Mouse (Mus musculus) liver, postnatal 0 days (tissue): ENCODE data around the gene Rps21. TPM values are rescaled to one million over a fixed set of nuclear protein-coding genes. Genes with fewer than 3 reads are reported as not detected.

Source experiments
- ATAC-seq: fragments of 200-750 bp; cut with Nextera tagmentation; 2 replicates; pipeline ENCODE4 v1.8.0; 2017; ENCODE audit warnings: mild to moderate bottlenecking, moderate library complexity
- DNase-seq: peaks from one replicate; pipeline ENCODE4 v3.0.0-alpha.2; 2016
- H3K27ac ChIP-seq: fragments of 300-500 bp; sonication (generic); 2 replicates; pipeline ENCODE4 v1.5.1; 2014; ENCODE audit warnings: antibody characterized with exemption, moderate library complexity, mild to moderate bottlenecking, low read depth
- H3K27me3 ChIP-seq: fragments of 300-500 bp; sonication (generic); 2 replicates; pipeline ENCODE4 v1.6.1; 2014; ENCODE audit warnings: low read length, control low read depth, mixed read lengths; ENCODE audit not compliant: insufficient read depth
- H3K36me3 ChIP-seq: fragments of 300-500 bp; sonication (generic); replicated peaks from 2 replicates; pipeline ENCODE4 v1.6.1; 2014; ENCODE audit warnings: mild to moderate bottlenecking, control low read depth, low read length, moderate library complexity, mixed read lengths; ENCODE audit not compliant: insufficient read depth
- H3K4me1 ChIP-seq: fragments of 300-500 bp; sonication (generic); 2 replicates; pipeline ENCODE4 v1.6.1; 2014; ENCODE audit warnings: antibody characterized with exemption, mild to moderate bottlenecking, control low read depth; ENCODE audit not compliant: insufficient read depth
- H3K4me2 ChIP-seq: fragments of 300-500 bp; sonication (generic); 2 replicates; pipeline ENCODE4 v1.6.1; 2014; ENCODE audit warnings: low read depth, mild to moderate bottlenecking, low read length, moderate library complexity, mixed read lengths
- H3K4me3 ChIP-seq: fragments of 300-500 bp; sonication (generic); 2 replicates; pipeline ENCODE4 v1.5.1; 2014; ENCODE audit warnings: low read depth, low read length
- H3K9ac ChIP-seq: fragments of 300-500 bp; sonication (generic); replicated peaks from 2 replicates; pipeline ENCODE4 v1.6.1; 2014; ENCODE audit warnings: mild to moderate bottlenecking, moderate library complexity
- H3K9me3 ChIP-seq: fragments of 300-500 bp; sonication (generic); 2 replicates; pipeline ENCODE4 v1.6.1; 2016; ENCODE audit warnings: mild to moderate bottlenecking, control low read depth, low read length, mixed read lengths
- CTCF ChIP-seq: sonication (generic); IDR thresholded peaks from 2 replicates; pipeline ENCODE4 v1.5.1; 2016; ENCODE audit warnings: antibody characterized with exemption, low read depth
- EP300 ChIP-seq: IDR thresholded peaks from 2 replicates; pipeline ENCODE4 v1.6.1; 2016; ENCODE audit warnings: antibody characterized with exemption, low read depth, mild to moderate bottlenecking
- WGBS: fragments of 180-500 bp; shearing (Covaris S2); extraction: QIAGEN DNeasy Blood & Tissue Kit; methylation state at CpG from one replicate; pipeline ENCODE4 v1.1.7; 2014; ENCODE audit not compliant: insufficient replicate concordance; 5-methylcytosine and 5-hydroxymethylcytosine counted together
- polyA plus RNA-seq: library from polyadenylated mRNA; unstranded; fragments of >200 nt; fragmentation: Nextera tagmentation; extraction: Ambion mirVana; gene quantifications from 2 replicates; pipeline ENCODE4 v1.2.1, GENCODE M21; 2015

Rps21 gene
- polyA plus RNA-seq, 1 experiment from 2014 or later = 382 TPM

DNA sequence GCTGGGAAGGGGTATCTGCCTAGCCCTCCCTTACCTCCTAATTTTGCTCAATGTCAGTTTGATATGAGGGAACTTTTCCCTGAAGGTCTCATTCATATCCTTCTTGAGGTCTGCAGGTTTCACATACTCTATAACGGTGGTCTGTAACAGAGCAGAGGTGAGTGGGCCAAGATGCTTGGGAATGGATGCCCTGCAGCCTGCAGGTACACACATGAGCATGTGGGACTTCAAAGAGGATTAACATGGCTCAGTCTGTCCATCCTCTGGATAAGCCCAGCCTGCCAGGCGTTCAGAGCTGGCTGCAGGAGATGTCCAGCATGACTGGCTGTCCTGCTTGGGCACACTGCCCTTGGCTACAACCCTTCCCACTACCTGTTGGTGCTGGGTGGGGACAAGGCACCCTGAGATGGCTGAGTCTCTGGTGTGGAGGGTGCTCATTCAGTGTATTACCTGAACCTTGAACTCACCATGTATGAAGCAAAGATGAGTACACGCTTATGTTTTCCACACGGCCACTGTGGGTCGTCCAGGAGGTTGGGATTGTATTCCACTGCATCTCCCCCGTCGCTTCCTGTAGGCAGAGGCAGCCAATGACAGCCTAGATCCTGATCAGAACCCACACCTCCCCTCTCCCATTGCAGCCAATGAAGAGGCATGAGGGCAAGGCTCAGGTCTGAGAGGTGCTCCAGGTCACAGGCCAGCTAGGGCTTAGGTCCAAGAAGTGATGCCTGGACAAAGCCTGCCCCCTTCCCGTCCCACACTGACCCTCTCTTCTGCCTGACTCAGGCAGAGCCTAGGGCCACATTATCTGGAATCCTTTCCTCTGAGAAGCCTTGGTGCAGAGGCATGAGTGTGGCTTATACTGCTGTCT is 3.7 kb downstream of the Rps21 start:
- Histone ChIP-seq H3K27me3 (no peaks in the 10 kb centered on the region), H3K9me3 (no peaks in the 10 kb centered on the region), H3K36me3 (peaks cover 32% of the 10 kb centered on the region), H3K4me1 (peaks cover 14% of the 10 kb centered on the region), H3K4me3 (no peak overlapping the region), H3K9ac (no peak overlapping the region), H3K27ac (no peak overlapping the region), H3K4me2 (no peak overlapping the region)
- no peak for DNase-seq
- ATAC-seq = no peak
- no peak for TF ChIP-seq CTCF
- no peak for TF ChIP-seq EP300
- WGBS = 59% methylated on average over 8 of the region's 8 CpGs

GRCm38 (mm10) chr2:180261901-180262300 is 4.7 kb downstream of the Rps21 start:
- Histone ChIP-seq H3K9ac (no peak overlapping the region), H3K36me3 (peaks cover 38% of the 10 kb centered on the region), H3K9me3 (no peaks in the 10 kb centered on the region), H3K4me3 (no peak overlapping the region), H3K27me3 (no peaks in the 10 kb centered on the region), H3K27ac (no peak overlapping the region), H3K4me2 (no peak overlapping the region), H3K4me1 (peaks cover 5% of the 10 kb centered on the region; the same call in 1 of the 2 replicates)
- ATAC-seq (no peak), DNase-seq (no peak)
- TF ChIP-seq CTCF = no peak
- TF ChIP-seq EP300 = no peak
- 83% methylated on average over 7 of the region's 7 CpGs for WGBS

DNA sequence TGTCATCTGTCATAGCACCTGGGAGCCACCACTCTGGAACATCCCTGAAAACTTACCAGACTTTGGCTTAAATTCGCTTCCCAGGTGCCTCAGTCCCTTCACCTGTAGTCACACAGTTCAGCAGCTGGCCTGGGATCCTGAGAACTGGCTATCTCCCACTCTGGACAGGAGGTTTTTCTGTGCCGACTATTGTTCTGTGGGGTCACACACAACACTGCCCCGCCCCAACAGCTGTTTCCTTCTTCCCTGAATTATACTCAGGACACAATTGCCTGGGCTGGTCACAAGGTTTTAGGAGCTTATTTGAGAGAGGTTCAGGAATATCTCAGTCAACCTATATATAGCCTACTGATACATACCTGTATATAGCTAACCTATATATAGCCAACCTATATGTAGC is 5.3 kb downstream of the Rps21 start:
- H3K9ac ChIP-seq = no peak overlapping the region
- no peaks in the 10 kb centered on the region for H3K27me3 ChIP-seq
- H3K4me3 ChIP-seq = no peak overlapping the region
- H3K27ac ChIP-seq = no peak overlapping the region
- 62% methylated on average over 3 of the region's 3 CpGs for WGBS
- peaks cover 5% of the 10 kb centered on the region; the same call in 1 of the 2 replicates for H3K4me1 ChIP-seq
- ATAC-seq = no peak
- DNase-seq = no peak
- H3K9me3 ChIP-seq = no peaks in the 10 kb centered on the region
- TF ChIP-seq EP300 = no peak
- TF ChIP-seq CTCF = no peak
- peaks cover 38% of the 10 kb centered on the region for H3K36me3 ChIP-seq
- H3K4me2 ChIP-seq = no peak overlapping the region

DNA sequence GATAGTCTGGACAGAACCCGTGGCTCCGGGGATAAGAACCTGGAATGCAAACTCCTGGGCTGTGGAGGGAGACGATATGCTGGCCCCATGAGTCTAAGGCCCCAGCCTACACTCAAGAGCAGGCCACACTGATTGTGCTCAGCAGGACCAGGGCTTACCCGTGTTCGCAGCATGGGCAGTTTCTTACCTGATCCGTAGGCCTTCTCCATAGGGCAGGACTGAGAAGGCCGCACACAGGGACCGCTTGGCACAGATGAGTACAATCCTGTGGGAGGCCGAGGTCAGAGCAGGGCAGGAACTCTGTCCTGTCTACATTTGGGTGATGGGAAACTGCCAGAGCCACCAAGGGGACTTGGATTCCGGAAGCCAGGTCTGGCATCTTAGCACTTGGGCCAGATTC is 5.7 kb downstream of the Rps21 start:
- TF ChIP-seq CTCF (no peak), EP300 (no peak)
- 83% methylated on average over 10 of the region's 10 CpGs for WGBS
- peaks cover 3% of the 10 kb centered on the region; the same call in 1 of the 2 replicates for H3K4me1 ChIP-seq
- no peak overlapping the region for H3K4me2 ChIP-seq
- H3K9ac ChIP-seq = no peak overlapping the region
- DNase-seq = no peak
- no peak overlapping the region for H3K4me3 ChIP-seq
- no peak for ATAC-seq
- H3K9me3 ChIP-seq = no peaks in the 10 kb centered on the region
- H3K27me3 ChIP-seq = no peaks in the 10 kb centered on the region
- no peak overlapping the region for H3K27ac ChIP-seq
- H3K36me3 ChIP-seq = peaks cover 38% of the 10 kb centered on the region

GRCm38 (mm10) chr2:180267955-180268354 is 10.8 kb downstream of the Rps21 start:
- H3K4me1 ChIP-seq = peaks cover 18% of the 10 kb centered on the region
- no peak for ATAC-seq
- no peak overlapping the region for H3K9ac ChIP-seq
- WGBS = 57% methylated on average over 2 of the region's 2 CpGs
- H3K4me3 ChIP-seq = no peak overlapping the region
- no peak for DNase-seq
- H3K27me3 ChIP-seq = no peaks in the 10 kb centered on the region
- no peaks in the 10 kb centered on the region for H3K9me3 ChIP-seq
- peaks cover 24% of the 10 kb centered on the region for H3K36me3 ChIP-seq
- no peak overlapping the region for H3K27ac ChIP-seq
- no peak overlapping the region for H3K4me2 ChIP-seq
- TF ChIP-seq CTCF = no peak
- no peak for TF ChIP-seq EP300

DNA sequence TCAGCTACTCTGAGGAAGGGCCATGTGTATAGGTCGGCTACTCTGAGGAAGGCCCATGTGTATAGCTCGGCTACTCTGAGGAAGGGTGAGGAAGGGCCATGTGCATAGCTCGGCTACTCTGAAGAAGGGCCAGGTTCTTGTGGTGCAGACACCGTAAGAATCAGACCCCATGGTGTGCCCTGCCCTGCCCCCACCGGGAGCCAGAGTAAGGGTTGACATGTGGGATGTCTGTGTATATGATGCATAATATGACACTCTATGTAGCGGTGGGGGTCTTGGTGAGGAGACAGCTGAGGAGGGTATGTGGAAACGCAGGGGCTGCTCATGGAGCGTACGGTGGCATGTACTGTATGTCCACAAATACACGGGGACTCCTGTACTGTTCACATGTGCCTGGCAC is 12.2 kb downstream of the Rps21 start:
- H3K4me3 ChIP-seq = no peak overlapping the region
- H3K9me3 ChIP-seq = no peaks in the 10 kb centered on the region
- no peak overlapping the region for H3K4me2 ChIP-seq
- TF ChIP-seq EP300 (no peak), CTCF (no peak)
- peaks cover 16% of the 10 kb centered on the region for H3K36me3 ChIP-seq
- ATAC-seq (no peak), DNase-seq (no peak)
- no peak overlapping the region for H3K27ac ChIP-seq
- no peak overlapping the region for H3K9ac ChIP-seq
- peaks cover 24% of the 10 kb centered on the region for H3K4me1 ChIP-seq
- no peaks in the 10 kb centered on the region for H3K27me3 ChIP-seq
- WGBS = 86% methylated on average over 10 of the region's 10 CpGs
